Mouse (Mus musculus): ENCODE data around the gene Ccr4. TPM values are rescaled to one million over a fixed set of nuclear protein-coding genes. Genes with fewer than 3 reads are reported as not detected.

The Ccr4 gene
- polyA plus RNA-seq, 1 experiment, result 0.57 TPM

DNA sequence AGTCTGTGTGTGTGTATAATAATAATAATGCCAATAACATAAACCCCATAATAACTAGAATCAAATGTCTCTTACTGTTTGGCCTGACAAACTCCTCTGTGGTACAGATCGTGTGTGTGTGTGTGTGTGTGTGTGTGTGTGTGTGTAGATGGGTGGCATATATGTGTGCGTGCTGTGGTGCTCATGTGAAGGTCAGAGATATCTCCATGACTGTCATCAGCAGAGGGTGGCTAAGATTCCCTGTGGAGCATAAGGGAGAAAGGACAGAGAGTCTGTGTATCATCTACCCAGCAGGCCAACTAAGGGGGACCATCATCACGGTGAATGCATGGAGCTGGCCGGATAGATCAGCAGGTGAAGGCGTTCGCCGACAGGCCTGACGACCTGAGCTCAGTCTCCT lies 57.8 kb downstream of the Ccr4 start:
- H3K9ac ChIP-seq (ENCODE audit: low read depth, poor library complexity, severe bottlenecking), result no peak overlapping the region
- H3K27ac ChIP-seq (ENCODE audit: insufficient read depth, low read length), result no peak overlapping the region
- H3K36me3 ChIP-seq (ENCODE audit: control insufficient read depth, insufficient read depth, low read length, poor library complexity, severe bottlenecking), result peaks cover 2% of the 10 kb centered on the region; the same call in 1 of the 2 replicates
- no peaks in the 10 kb centered on the region for H3K9me3 ChIP-seq (replicated peaks; ENCODE audit: control insufficient read depth, insufficient read depth, low read length, poor library complexity, severe bottlenecking)
- H3K27me3 ChIP-seq (ENCODE audit: control insufficient read depth, insufficient read depth, low read length, poor library complexity, severe bottlenecking), result no peaks in the 10 kb centered on the region
- H3K4me1 ChIP-seq (ENCODE audit: control insufficient read depth, insufficient read depth, low read length), result no peaks in the 10 kb centered on the region
- H3K4me3 ChIP-seq (ENCODE audit: low read depth, low read length), result no peak overlapping the region
- no peak for TF ChIP-seq EP300 (IDR thresholded peaks at IDR 0.05; ENCODE audit: insufficient read depth, low read depth, low read length)
- TF ChIP-seq CTCF (IDR thresholded peaks at IDR 0.05; ENCODE audit: low read depth, low read length), result no peak
- TF ChIP-seq POLR2A (IDR thresholded peaks at IDR 0.05; ENCODE audit: insufficient read depth, low read length), result no peak

GRCm38 (mm10) chr9:114443351-114443750 lies 61.4 kb downstream of the Ccr4 start:
- peaks cover 4% of the 10 kb centered on the region; the same call in 1 of the 2 replicates for H3K36me3 ChIP-seq (ENCODE audit: control insufficient read depth, insufficient read depth, low read length, poor library complexity, severe bottlenecking)
- H3K4me1 ChIP-seq (ENCODE audit: control insufficient read depth, insufficient read depth, low read length), result peaks cover 2% of the 10 kb centered on the region
- H3K4me3 ChIP-seq (ENCODE audit: low read depth, low read length), result no peak overlapping the region
- no peak overlapping the region for H3K9ac ChIP-seq (ENCODE audit: low read depth, poor library complexity, severe bottlenecking)
- no peaks in the 10 kb centered on the region for H3K27me3 ChIP-seq (ENCODE audit: control insufficient read depth, insufficient read depth, low read length, poor library complexity, severe bottlenecking)
- H3K9me3 ChIP-seq (replicated peaks; ENCODE audit: control insufficient read depth, insufficient read depth, low read length, poor library complexity, severe bottlenecking), result no peaks in the 10 kb centered on the region
- no peak overlapping the region for H3K27ac ChIP-seq (ENCODE audit: insufficient read depth, low read length)
- TF ChIP-seq CTCF (IDR thresholded peaks at IDR 0.05; ENCODE audit: low read depth, low read length) (no peak), EP300 (IDR thresholded peaks at IDR 0.05; ENCODE audit: insufficient read depth, low read depth, low read length) (no peak), POLR2A (IDR thresholded peaks at IDR 0.05; ENCODE audit: insufficient read depth, low read length) (no peak)

DNA sequence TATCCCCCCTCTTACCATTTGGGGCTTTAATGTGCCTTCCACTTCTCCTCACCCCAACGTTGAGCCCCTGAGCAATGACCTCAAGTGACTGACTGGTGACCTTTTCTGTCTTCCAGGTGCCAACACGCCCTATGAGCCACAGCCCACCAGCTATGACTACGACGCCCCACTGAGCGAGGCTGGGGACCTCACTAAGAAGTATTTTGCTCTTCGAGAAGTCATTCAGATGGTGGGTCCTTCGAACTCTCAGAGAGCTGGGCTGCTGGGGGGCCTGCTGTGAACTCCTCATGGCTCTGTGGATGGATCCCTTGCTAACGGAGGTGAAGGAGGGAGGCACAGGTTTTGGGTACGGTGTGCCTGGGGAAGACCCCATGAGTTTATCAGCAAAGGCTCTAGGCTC lies 61.8 kb downstream of the Ccr4 start:
- no peak for TF ChIP-seq EP300 (IDR thresholded peaks at IDR 0.05; ENCODE audit: insufficient read depth, low read depth, low read length)
- no peak for TF ChIP-seq CTCF (IDR thresholded peaks at IDR 0.05; ENCODE audit: low read depth, low read length)
- TF ChIP-seq POLR2A (IDR thresholded peaks at IDR 0.05; ENCODE audit: insufficient read depth, low read length), result no peak
- Histone ChIP-seq H3K4me3 (ENCODE audit: low read depth, low read length) (no peak overlapping the region), H3K9ac (ENCODE audit: low read depth, poor library complexity, severe bottlenecking) (no peak overlapping the region), H3K27ac (ENCODE audit: insufficient read depth, low read length) (no peak overlapping the region), H3K27me3 (ENCODE audit: control insufficient read depth, insufficient read depth, low read length, poor library complexity, severe bottlenecking) (no peaks in the 10 kb centered on the region), H3K36me3 (ENCODE audit: control insufficient read depth, insufficient read depth, low read length, poor library complexity, severe bottlenecking) (peaks cover 7% of the 10 kb centered on the region; the same call in 1 of the 2 replicates), H3K4me1 (ENCODE audit: control insufficient read depth, insufficient read depth, low read length) (peaks cover 2% of the 10 kb centered on the region), H3K9me3 (replicated peaks; ENCODE audit: control insufficient read depth, insufficient read depth, low read length, poor library complexity, severe bottlenecking) (no peaks in the 10 kb centered on the region)

DNA sequence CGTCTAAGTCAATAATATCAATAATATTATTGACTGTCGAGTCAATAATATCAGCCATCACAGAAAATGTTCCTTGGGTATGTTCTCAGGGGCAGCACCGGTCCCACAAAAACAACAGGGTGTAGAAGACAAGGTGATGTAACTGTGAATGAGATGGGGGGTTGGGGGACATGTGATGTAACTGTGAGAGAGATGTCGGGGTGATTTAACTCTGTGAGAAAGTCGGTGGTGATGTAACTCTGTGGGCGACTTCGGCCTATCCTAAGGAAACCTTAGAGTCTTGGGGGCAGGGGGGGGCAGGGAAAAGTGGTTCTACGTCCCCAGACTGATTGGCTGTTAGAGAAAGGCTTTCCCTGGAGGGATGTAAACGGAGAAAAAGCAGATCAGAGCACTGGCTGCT lies 62.5 kb downstream of the Ccr4 start:
- no peaks in the 10 kb centered on the region for H3K27me3 ChIP-seq (ENCODE audit: control insufficient read depth, insufficient read depth, low read length, poor library complexity, severe bottlenecking)
- no peak for TF ChIP-seq POLR2A (IDR thresholded peaks at IDR 0.05; ENCODE audit: insufficient read depth, low read length)
- TF ChIP-seq CTCF (IDR thresholded peaks at IDR 0.05; ENCODE audit: low read depth, low read length), result no peak
- TF ChIP-seq EP300 (IDR thresholded peaks at IDR 0.05; ENCODE audit: insufficient read depth, low read depth, low read length), result no peak

DNA sequence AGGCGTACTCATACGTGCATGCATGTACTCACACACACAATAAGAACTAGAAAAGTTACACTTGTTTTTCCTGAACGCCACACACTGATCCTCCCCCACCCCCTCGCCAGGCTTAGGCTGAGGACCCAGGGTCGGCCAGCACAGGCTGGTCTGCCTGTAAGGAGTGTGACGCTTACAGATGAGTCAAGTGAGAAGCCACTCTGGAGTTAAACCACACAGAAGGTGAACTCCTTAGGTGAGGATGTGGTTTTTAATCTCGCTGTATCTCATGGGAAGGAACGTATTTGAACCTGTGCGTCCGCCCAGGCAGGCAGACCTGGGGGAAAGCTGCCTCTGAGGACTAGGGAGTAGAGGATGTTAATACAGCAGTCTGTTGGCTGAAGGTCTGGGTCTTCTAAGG lies 64.2 kb downstream of the Ccr4 start:
- no peaks in the 10 kb centered on the region for H3K9me3 ChIP-seq (replicated peaks; ENCODE audit: control insufficient read depth, insufficient read depth, low read length, poor library complexity, severe bottlenecking)
- H3K27ac ChIP-seq (ENCODE audit: insufficient read depth, low read length), result no peak overlapping the region; the same call in 1 of the 2 replicates
- H3K36me3 ChIP-seq (ENCODE audit: control insufficient read depth, insufficient read depth, low read length, poor library complexity, severe bottlenecking), result peaks cover 11% of the 10 kb centered on the region
- H3K27me3 ChIP-seq (ENCODE audit: control insufficient read depth, insufficient read depth, low read length, poor library complexity, severe bottlenecking), result no peaks in the 10 kb centered on the region
- H3K4me1 ChIP-seq (ENCODE audit: control insufficient read depth, insufficient read depth, low read length), result peaks cover 2% of the 10 kb centered on the region
- TF ChIP-seq EP300 (IDR thresholded peaks at IDR 0.05; ENCODE audit: insufficient read depth, low read depth, low read length), result no peak
- TF ChIP-seq CTCF (IDR thresholded peaks at IDR 0.05; ENCODE audit: low read depth, low read length), result no peak
- H3K9ac ChIP-seq (ENCODE audit: low read depth, poor library complexity, severe bottlenecking), result no peak overlapping the region
- H3K4me3 ChIP-seq (ENCODE audit: low read depth, low read length), result peak overlapping the region; percentile 17; the same call in 1 of the 2 replicates

More for the DNA sequence above, 62.5 kb downstream of the Ccr4 start:
- Histone ChIP-seq H3K4me3 (ENCODE audit: low read depth, low read length) (no peak overlapping the region), H3K9ac (ENCODE audit: low read depth, poor library complexity, severe bottlenecking) (no peak overlapping the region), H3K36me3 (ENCODE audit: control insufficient read depth, insufficient read depth, low read length, poor library complexity, severe bottlenecking) (peaks cover 11% of the 10 kb centered on the region), H3K4me1 (ENCODE audit: control insufficient read depth, insufficient read depth, low read length) (peaks cover 2% of the 10 kb centered on the region), H3K9me3 (replicated peaks; ENCODE audit: control insufficient read depth, insufficient read depth, low read length, poor library complexity, severe bottlenecking) (no peaks in the 10 kb centered on the region), H3K27ac (ENCODE audit: insufficient read depth, low read length) (no peak overlapping the region)

Other genes with a start within 250 kb of the Ccr4 start
- gene Bcl2a1c, start 174.8 kb downstream of the Ccr4 start, polyA plus RNA-seq (2011; ENCODE audit: insufficient read depth, insufficient read length, low read depth, missing spikeins), result not detected in 2 replicates
- 45.7 and 53.3 TPM in 2 replicates for gene Crtap, start 114.2 kb downstream of the Ccr4 start, polyA plus RNA-seq (2011; ENCODE audit: insufficient read depth, insufficient read length, low read depth, missing spikeins)
- gene Glb1, start 103.8 kb downstream of the Ccr4 start, polyA plus RNA-seq (2011; ENCODE audit: insufficient read depth, insufficient read length, low read depth, missing spikeins), result 41.1 TPM in 2 replicates
- gene Tmppe, start 103.8 kb downstream of the Ccr4 start, polyA plus RNA-seq (2011; ENCODE audit: insufficient read depth, insufficient read length, low read depth, missing spikeins), result 6.5 and 7.3 TPM in 2 replicates
- gene C130032M10Rik, start 10.8 kb upstream of the Ccr4 start, polyA plus RNA-seq (2011; ENCODE audit: insufficient read depth, insufficient read length, low read depth, missing spikeins), result not detected in 2 replicates
- gene Trim71, start 59.5 kb upstream of the Ccr4 start, polyA plus RNA-seq (2011; ENCODE audit: insufficient read depth, insufficient read length, low read depth, missing spikeins), result 120 and 122 TPM in 2 replicates
- gene Cnot10, start 135.3 kb upstream of the Ccr4 start, polyA plus RNA-seq (2011; ENCODE audit: insufficient read depth, insufficient read length, low read depth, missing spikeins), result 57.6 and 61.0 TPM in 2 replicates
- 73.5 and 73.8 TPM in 2 replicates for gene Dync1li1, start 183.9 kb upstream of the Ccr4 start, polyA plus RNA-seq (2011; ENCODE audit: insufficient read depth, insufficient read length, low read depth, missing spikeins)
- 47.4 and 49.3 TPM in 2 replicates for gene Cmtm6, start 226.2 kb upstream of the Ccr4 start, polyA plus RNA-seq (2011; ENCODE audit: insufficient read depth, insufficient read length, low read depth, missing spikeins)